ENCODE assay signal across 24 mouse cellular contexts in the genomic region with DNA sequence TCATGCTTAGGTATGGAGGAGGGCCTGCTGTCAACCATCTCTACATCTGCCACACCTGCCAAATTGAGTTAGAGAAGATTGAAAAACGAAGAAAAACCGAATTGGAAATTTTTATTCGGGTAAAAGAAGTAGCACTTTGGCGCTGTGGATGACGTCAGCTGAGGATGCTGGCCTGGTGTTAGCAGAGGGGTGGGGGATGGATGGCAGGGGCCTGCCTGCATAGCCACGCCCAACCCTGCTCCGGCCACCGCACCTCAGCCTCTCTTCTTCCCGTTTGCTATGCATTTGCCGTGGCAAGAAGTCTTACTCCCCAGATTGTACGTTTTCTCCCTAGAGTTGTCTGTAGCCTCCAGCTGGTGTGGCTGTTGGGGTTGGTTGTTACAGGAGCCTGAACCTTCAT. TPM values are rescaled to one million over a fixed set of nuclear protein-coding genes. Genes with fewer than 3 reads are reported as not detected.
DNase-seq lines count a peak whose midpoint lies in the region; ATAC-seq lines count a peak whose summit lies in the region.
"Had no signal": no experiment of that assay in that cellular context is flagged by ENCODE, and none has a peak within 500 bp of the region (broad histone marks: within the 10 kb centered on the region; RNA-seq: fewer than 3 reads in every experiment).

No protein-coding gene starts in this region.

- H3K4me1 ChIP-seq in kidney, embryonic 16.5 days (ENCODE audit: insufficient read depth, low read length): no peaks in the 10 kb centered on the region
- H3K4me1 ChIP-seq: embryonic facial prominence, embryonic 13.5 days; embryonic facial prominence, embryonic 15.5 days; forebrain, embryonic 10.5 days; forebrain, embryonic 13.5 days; forebrain, embryonic 15.5 days had no signal

- ATAC-seq in kidney, embryonic 16.5 days (ENCODE audit: low FRiP score, low TSS enrichment): no peak
- ATAC-seq: CD4-positive, CD25-positive, alpha-beta regulatory T cell, adult 4 months; forebrain, embryonic 13.5 days; forebrain, embryonic 15.5 days; forebrain, postnatal 0 days had no signal

- H3K27me3 ChIP-seq in kidney, embryonic 16.5 days (ENCODE audit: insufficient read depth, low read length): no peaks in the 10 kb centered on the region
- H3K27me3 ChIP-seq: CH12.LX; embryonic facial prominence, embryonic 13.5 days; embryonic facial prominence, embryonic 15.5 days; forebrain, embryonic 13.5 days; forebrain, embryonic 15.5 days had no signal

- peaks cover 31% of the 10 kb centered on the region for H3K36me3 ChIP-seq in kidney, embryonic 16.5 days (ENCODE audit: insufficient read depth, low read length)

- H3K4me3 ChIP-seq in kidney, embryonic 16.5 days (ENCODE audit: low read length): no peak overlapping the region
- H3K4me3 ChIP-seq: embryonic facial prominence, embryonic 13.5 days; embryonic facial prominence, embryonic 15.5 days; erythroblast, embryonic 14.5 days; forebrain, embryonic 10.5 days; forebrain, embryonic 13.5 days; forebrain, embryonic 15.5 days had no signal

- H3K9me3 ChIP-seq in kidney, embryonic 16.5 days (ENCODE audit: low read length): no peaks in the 10 kb centered on the region
- H3K9me3 ChIP-seq: embryonic facial prominence, embryonic 13.5 days; embryonic facial prominence, embryonic 15.5 days; forebrain, embryonic 10.5 days; forebrain, embryonic 13.5 days; forebrain, embryonic 15.5 days had no signal

- no peak overlapping the region for H3K4me2 ChIP-seq in kidney, embryonic 16.5 days (replicated peaks; ENCODE audit: low read depth, low read length)
- H3K4me2 ChIP-seq: embryonic facial prominence, embryonic 13.5 days; embryonic facial prominence, embryonic 15.5 days; forebrain, embryonic 13.5 days; forebrain, embryonic 15.5 days had no signal

- H3K27ac ChIP-seq in kidney, embryonic 16.5 days (ENCODE audit: low read length): no peak overlapping the region
- H3K27ac ChIP-seq: embryonic facial prominence, embryonic 13.5 days; embryonic facial prominence, embryonic 15.5 days; forebrain, embryonic 10.5 days; forebrain, embryonic 13.5 days; forebrain, embryonic 15.5 days had no signal

- WGBS in kidney, embryonic 16.5 days: 64% methylated on average over 11 of the region's 11 CpGs

- no peak overlapping the region for H3K9ac ChIP-seq in kidney, embryonic 16.5 days (replicated peaks; ENCODE audit: low read length)
- H3K9ac ChIP-seq: embryonic facial prominence, embryonic 13.5 days; embryonic facial prominence, embryonic 15.5 days; forebrain, embryonic 13.5 days; forebrain, embryonic 15.5 days; forebrain, postnatal 0 days had no signal

- peak; percentile 70 for DNase-seq in ES-CJ7 (ENCODE audit: low read depth, low spot score)
- DNase-seq in ZHBTc4 (ENCODE audit: low read depth, low spot score): peak; percentile 79
- DNase-seq in yolk sac, embryonic 10.5 days (ENCODE audit: low spot score): peak; percentile 41
- no peak for DNase-seq in adrenal gland, postnatal 14 days
- DNase-seq: adrenal gland, adult 2 months; adrenal gland, postnatal 10 days; B cell, adult 2 months; cerebellum, adult 11 months; cerebellum, adult 18-20 months; cerebellum, adult 8-10 months; cerebellum, adult 9-11 months; cerebellum, postnatal 14 days; cerebellum, postnatal 36 days; embryo, embryonic 11 days; forebrain, postnatal 0 days had no signal

RNA-seq across cellular contexts. Expression of a gene that starts 11.2 kb away (rescaled TPM):
- polyA plus RNA-seq in kidney, embryonic 16.5 days (2015; fragmentation: Nextera tagmentation; extraction: Ambion mirVana): 50.3 and 54.5 TPM in 2 replicates
- total RNA-seq in adrenal gland, postnatal 14 days (2021): 32.8 and 37.5 TPM in 2 replicates

RNA-seq across cellular contexts. Expression of a gene that starts 37.8 kb away (rescaled TPM):
- polyA plus RNA-seq in kidney, embryonic 16.5 days (2015; fragmentation: Nextera tagmentation; extraction: Ambion mirVana): 45.7 and 46.2 TPM in 2 replicates
- total RNA-seq in adrenal gland, postnatal 14 days (2021): 73.5 and 83.9 TPM in 2 replicates

RNA-seq across cellular contexts. Expression of a gene that starts 43.9 kb away (rescaled TPM):
- 17.3 and 21.1 TPM in 2 replicates for polyA plus RNA-seq in kidney, embryonic 16.5 days (2015; fragmentation: Nextera tagmentation; extraction: Ambion mirVana)
- 9.3 and 11.5 TPM in 2 replicates for total RNA-seq in adrenal gland, postnatal 14 days (2021)
